Mouse (Mus musculus): ENCODE data around the gene Otop3.

DNA sequence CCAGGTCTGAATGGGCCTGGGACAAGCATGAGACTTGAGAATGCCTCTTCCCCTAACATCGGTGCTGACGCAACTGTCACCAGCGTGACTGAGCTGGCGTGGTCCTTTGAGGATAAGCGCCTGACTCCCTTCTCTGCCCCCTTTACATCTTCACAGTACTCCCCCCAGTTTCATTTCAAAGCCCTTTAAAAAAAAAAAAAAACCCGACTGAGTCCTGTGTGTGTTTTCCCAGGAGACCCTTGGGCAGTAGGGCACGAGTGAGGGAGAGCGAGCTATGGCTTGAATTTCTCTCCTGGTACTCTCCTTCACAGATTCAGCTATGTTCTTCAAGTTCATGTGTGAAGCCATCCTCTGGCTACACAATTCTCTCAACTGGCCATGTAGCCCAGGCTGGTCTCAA is 36.4 kb upstream of the Otop3 start:
- no peak for TF ChIP-seq CTCF (IDR thresholded peaks at IDR 0.05; ENCODE audit: low read depth, low read length)
- no peak for TF ChIP-seq POLR2A (IDR thresholded peaks at IDR 0.05; ENCODE audit: borderline replicate concordance, low read depth, low read length)
